Mouse (Mus musculus): ENCODE measurements at regions not wholly inside any gene's neighbourhood (a gene's known extent, or its start where the extent isn't known, plus 50 kb on each side); places are given as distances from the start of the nearest gene placed in this dataset.

DNA sequence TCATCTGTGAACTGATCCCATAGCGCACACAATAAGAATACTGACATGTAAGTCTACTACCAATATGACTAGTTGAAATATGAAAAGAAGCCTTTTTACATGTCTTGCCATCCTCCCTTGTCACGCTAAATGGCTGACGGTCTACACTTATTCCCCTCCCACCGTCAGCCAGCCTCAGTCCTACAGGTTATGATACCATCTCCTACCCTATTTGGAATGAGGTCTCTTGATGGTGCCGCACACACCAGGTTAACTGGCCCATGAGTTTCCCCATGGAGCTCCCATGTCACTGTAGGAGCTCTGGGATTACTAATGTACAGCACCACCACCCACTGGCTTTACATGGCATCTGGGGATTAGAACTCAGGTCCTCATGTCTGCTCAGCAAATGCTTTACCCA is 60.0 kb upstream of the Synm start:
- TF ChIP-seq CTCF (IDR thresholded peaks at IDR 0.05; ENCODE audit: low read depth): no peak
- TF ChIP-seq EP300 (IDR thresholded peaks at IDR 0.05; ENCODE audit: low read depth): no peak

Data from liver, embryonic 14.5 days (tissue).